Mouse (Mus musculus) limb, embryonic 13.5 days (tissue): ENCODE data around the gene Slc6a5. TPM values are rescaled to one million over a fixed set of nuclear protein-coding genes. Genes with fewer than 3 reads are reported as not detected.

Experiments
- ATAC-seq: fragments of 200-750 bp; cut with Nextera tagmentation; 2 replicates; pipeline ENCODE4 v1.8.0; 2017; ENCODE audit warnings: low read depth, moderate number of reproducible peaks, moderate TSS enrichment; ENCODE audit not compliant: low FRiP score
- H3K27ac ChIP-seq: fragments of 300-500 bp; sonication (generic); 2 replicates; pipeline ENCODE4 v1.5.1; 2015; ENCODE audit warnings: inconsistent platforms, mild to moderate bottlenecking, moderate library complexity
- H3K27me3 ChIP-seq: fragments of 300-500 bp; sonication (generic); 2 replicates; pipeline ENCODE4 v1.6.1; 2015; ENCODE audit warnings: mild to moderate bottlenecking, inconsistent platforms
- H3K36me3 ChIP-seq: fragments of 300-500 bp; sonication (generic); 2 replicates; pipeline ENCODE4 v1.6.1; 2015; ENCODE audit warnings: inconsistent platforms, mild to moderate bottlenecking, moderate library complexity
- H3K4me1 ChIP-seq: fragments of 300-500 bp; sonication (generic); 2 replicates; pipeline ENCODE4 v1.6.1; 2015; ENCODE audit warnings: inconsistent platforms
- H3K4me2 ChIP-seq: fragments of 300-500 bp; sonication (generic); replicated peaks from 2 replicates; pipeline ENCODE4 v1.6.1; 2015; ENCODE audit warnings: inconsistent platforms, mild to moderate bottlenecking, moderate library complexity
- H3K4me3 ChIP-seq: fragments of 300-500 bp; sonication (generic); 2 replicates; pipeline ENCODE4 v1.5.1; 2015; ENCODE audit warnings: moderate library complexity, mild to moderate bottlenecking, inconsistent platforms
- H3K9ac ChIP-seq: fragments of 300-500 bp; sonication (generic); 2 replicates; pipeline ENCODE4 v1.6.1; 2015; ENCODE audit warnings: mild to moderate bottlenecking, inconsistent platforms
- H3K9me3 ChIP-seq: fragments of 300-500 bp; sonication (generic); 2 replicates; pipeline ENCODE4 v1.6.1; 2016; ENCODE audit warnings: inconsistent platforms
- WGBS: fragments of 180-500 bp; shearing (Covaris S2); methylation state at CpG from one replicate; pipeline ENCODE4 v1.1.7; 2015; 5-methylcytosine and 5-hydroxymethylcytosine counted together
- polyA plus RNA-seq: library from polyadenylated mRNA; unstranded; fragments of >200 nt; fragmentation: Nextera tagmentation; extraction: Ambion mirVana; gene quantifications from 2 replicates; pipeline ENCODE4 v1.2.1, GENCODE M21; 2015

The Slc6a5 gene
- polyA plus RNA-seq, 1 experiment from 2014 or later = 0.01 TPM

DNA sequence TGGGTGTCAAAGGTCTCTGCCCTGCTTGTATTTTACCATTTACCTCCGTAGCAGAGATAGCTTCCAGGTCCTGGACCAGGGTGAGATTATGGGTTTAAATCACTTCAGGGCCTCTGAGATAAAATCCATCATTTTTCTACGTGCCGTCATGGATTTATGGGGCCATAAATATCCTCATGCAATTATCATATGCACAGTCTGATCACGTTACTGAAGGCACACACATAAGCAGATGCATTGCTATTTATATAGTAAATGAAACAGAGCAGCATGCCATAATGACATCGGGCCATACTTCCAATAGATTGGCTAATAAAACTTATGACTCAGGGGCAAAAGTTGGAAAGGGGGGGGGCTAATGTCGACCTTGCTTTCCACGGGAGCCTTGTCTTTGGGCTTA, 44.9 kb downstream of the Slc6a5 start:
- H3K9ac ChIP-seq = no peak overlapping the region
- no peak overlapping the region for H3K27ac ChIP-seq
- 0 out of 2 replicates have a peak, but pooled peaks cover 3% of the 10 kb centered on the region for H3K27me3 ChIP-seq
- WGBS = 27% methylated on average over 7 of the region's 7 CpGs
- H3K4me2 ChIP-seq = no peak overlapping the region
- H3K4me1 ChIP-seq = no peaks in the 10 kb centered on the region
- no peak for ATAC-seq
- H3K9me3 ChIP-seq = no peaks in the 10 kb centered on the region
- H3K36me3 ChIP-seq = no peaks in the 10 kb centered on the region
- no peak overlapping the region for H3K4me3 ChIP-seq

- no peak for ATAC-seq
- H3K36me3 ChIP-seq = no peaks in the 10 kb centered on the region
- WGBS = 76% methylated on average over 3 of the region's 3 CpGs
- H3K9me3 ChIP-seq = no peaks in the 10 kb centered on the region
- no peak overlapping the region for H3K27ac ChIP-seq
- 0 out of 2 replicates have a peak, but pooled peaks cover 3% of the 10 kb centered on the region for H3K27me3 ChIP-seq
- no peaks in the 10 kb centered on the region for H3K4me1 ChIP-seq
- no peak overlapping the region for H3K4me2 ChIP-seq
- no peak overlapping the region for H3K4me3 ChIP-seq
- H3K9ac ChIP-seq = no peak overlapping the region
Observed at GRCm38 (mm10) chr7:49957142-49957541, 47.2 kb downstream of the Slc6a5 start.

DNA sequence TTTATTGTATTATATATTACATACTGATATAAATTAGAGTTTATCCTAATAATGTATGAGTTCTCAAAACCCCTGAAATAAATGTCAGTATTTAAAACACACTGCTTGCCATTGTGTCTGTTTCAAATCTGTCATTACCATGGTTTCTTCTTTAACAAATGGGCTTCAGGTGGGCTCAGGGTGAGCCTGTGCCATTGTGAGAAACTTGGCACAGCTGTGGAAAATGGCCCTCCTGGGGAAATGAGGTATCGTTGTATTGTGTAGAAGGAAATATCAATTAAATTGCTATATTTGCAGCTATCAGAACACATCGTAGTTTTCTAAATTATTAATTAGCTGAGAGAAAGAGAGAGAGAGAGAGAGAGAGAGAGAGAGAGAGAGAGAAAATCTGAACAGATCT, 53.8 kb downstream of the Slc6a5 start:
- Histone ChIP-seq H3K36me3 (no peaks in the 10 kb centered on the region), H3K9me3 (no peaks in the 10 kb centered on the region), H3K4me3 (no peak overlapping the region), H3K27me3 (no peaks in the 10 kb centered on the region), H3K4me1 (no peaks in the 10 kb centered on the region), H3K9ac (no peak overlapping the region), H3K4me2 (no peak overlapping the region), H3K27ac (no peak overlapping the region)
- WGBS = 82% methylated on average over 2 of the region's 2 CpGs
- ATAC-seq = no peak

DNA sequence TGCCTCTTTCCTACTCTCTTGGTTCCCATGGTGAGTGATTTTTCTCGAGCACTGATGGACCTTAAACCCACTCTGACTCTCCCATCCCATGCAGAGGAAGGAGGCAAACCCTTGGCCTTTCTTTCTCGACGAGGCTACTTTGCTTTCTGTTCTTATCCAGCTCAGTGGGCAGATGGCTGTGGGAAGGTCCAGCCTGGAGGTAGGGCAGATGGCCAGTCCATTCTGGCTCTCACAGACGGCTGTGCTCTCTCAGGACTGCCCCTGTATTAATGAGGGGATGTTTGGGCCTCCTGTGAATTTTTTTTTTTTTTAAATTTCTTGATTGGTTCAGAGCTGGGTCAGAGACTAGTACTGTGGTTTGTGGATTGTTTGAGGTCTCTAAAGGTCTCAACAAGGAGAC, 59.6 kb downstream of the Slc6a5 start:
- ATAC-seq = no peak
- Histone ChIP-seq H3K9me3 (no peaks in the 10 kb centered on the region), H3K36me3 (no peaks in the 10 kb centered on the region), H3K9ac (no peak overlapping the region), H3K4me1 (peaks cover 1% of the 10 kb centered on the region), H3K27me3 (peaks cover 47% of the 10 kb centered on the region), H3K27ac (no peak overlapping the region), H3K4me3 (no peak overlapping the region), H3K4me2 (no peak overlapping the region)
- WGBS = 55% methylated on average over 4 of the region's 4 CpGs

- H3K9me3 ChIP-seq = no peaks in the 10 kb centered on the region
- peak; percentile 74 for ATAC-seq
- WGBS = under 1% methylated on average over 45 of the region's 52 CpGs
- H3K4me2 ChIP-seq = peak within 1 kb of the TSS; percentile 93
- no peaks in the 10 kb centered on the region for H3K36me3 ChIP-seq
- peak within 1 kb of the TSS; percentile 58 for H3K9ac ChIP-seq
- H3K4me1 ChIP-seq = peaks cover 14% of the 10 kb centered on the region
- no peak within 1 kb of the TSS for H3K27ac ChIP-seq
- peak within 1 kb of the TSS; percentile 53 for H3K4me3 ChIP-seq
- H3K27me3 ChIP-seq = peaks cover 93% of the 10 kb centered on the region
Observed at GRCm38 (mm10) chr7:49974841-49975440, 65.0 kb downstream of the Slc6a5 start, which contains the start of gene Nell1. TSS of gene Nell1 (plus strand) at chr7:49974864.

- under 1% methylated on average over 40 of the region's 40 CpGs for WGBS
- Histone ChIP-seq H3K27me3 (peaks cover 96% of the 10 kb centered on the region), H3K4me1 (peaks cover 14% of the 10 kb centered on the region), H3K4me3 (peak overlapping the region; percentile 53), H3K27ac (no peak overlapping the region), H3K9me3 (no peaks in the 10 kb centered on the region), H3K9ac (peak overlapping the region; percentile 58), H3K36me3 (no peaks in the 10 kb centered on the region), H3K4me2 (peak overlapping the region; percentile 93)
- peak; percentile 48 for ATAC-seq
Observed at GRCm38 (mm10) chr7:49975441-49976121, 65.6 kb downstream of the Slc6a5 start.

DNA sequence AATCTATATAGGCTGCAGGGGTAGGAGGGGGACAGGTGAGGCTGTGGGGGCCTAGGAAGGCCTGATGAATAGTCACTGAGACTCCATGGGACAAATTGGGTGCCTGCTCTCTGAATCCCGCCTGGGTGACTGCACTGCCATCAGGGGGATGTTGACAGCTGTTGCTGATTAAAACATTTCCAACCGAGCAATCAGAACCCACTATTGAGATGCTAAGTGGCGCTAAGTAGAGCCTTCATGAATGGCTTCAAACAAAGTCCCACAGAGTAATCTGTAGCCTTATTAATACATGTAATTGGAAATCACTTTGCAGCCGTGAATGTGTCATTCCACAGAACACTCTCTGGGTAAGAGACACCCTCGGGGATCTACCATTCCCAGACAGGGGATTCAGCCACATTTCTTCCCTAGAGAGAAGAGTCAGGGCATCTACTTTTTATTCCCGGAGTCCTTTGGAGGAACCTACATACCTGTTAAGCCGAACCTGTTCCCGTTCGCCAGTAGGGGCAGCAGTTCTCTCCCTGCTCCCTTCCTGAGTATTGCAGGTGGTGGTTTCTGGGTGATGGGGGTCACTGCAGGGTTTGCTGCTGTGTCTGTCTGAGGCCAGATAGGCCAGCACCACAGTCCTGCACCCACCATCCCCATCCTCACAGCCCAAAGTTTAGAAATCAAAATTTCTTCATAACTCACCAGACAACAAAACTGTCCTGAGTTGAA, 71.7 kb downstream of the Slc6a5 start:
- H3K36me3 ChIP-seq = no peaks in the 10 kb centered on the region
- H3K4me1 ChIP-seq = no peaks in the 10 kb centered on the region
- H3K27me3 ChIP-seq = peaks cover 71% of the 10 kb centered on the region
- no peak overlapping the region for H3K4me2 ChIP-seq
- H3K27ac ChIP-seq = no peak overlapping the region
- 11% methylated on average over 9 of the region's 9 CpGs for WGBS
- no peaks in the 10 kb centered on the region for H3K9me3 ChIP-seq
- H3K4me3 ChIP-seq = no peak overlapping the region
- ATAC-seq = no peak
- no peak overlapping the region for H3K9ac ChIP-seq

DNA sequence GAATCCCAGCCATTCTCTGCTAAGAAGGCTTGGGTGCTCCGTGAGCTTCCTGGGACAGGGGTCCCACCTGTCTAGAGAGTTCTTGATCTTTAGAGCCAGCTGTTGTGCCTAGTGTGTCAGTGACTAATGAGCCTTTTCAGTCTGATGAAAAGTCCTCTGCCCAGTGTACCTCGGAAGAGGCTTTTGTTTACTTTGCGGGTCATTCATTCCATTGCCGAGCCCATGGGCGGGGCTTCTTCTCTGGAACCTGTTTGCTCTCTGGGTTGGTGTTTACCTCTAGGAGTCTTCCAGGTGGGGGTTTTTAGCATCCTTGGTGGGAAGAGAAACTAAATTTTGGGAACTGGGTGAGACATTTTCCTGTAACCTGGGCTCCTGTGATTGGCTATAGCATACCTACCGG, 74.8 kb downstream of the Slc6a5 start:
- Histone ChIP-seq H3K9ac (no peak overlapping the region), H3K36me3 (no peaks in the 10 kb centered on the region), H3K4me3 (no peak overlapping the region), H3K27ac (no peak overlapping the region), H3K27me3 (peaks cover 41% of the 10 kb centered on the region), H3K9me3 (no peaks in the 10 kb centered on the region), H3K4me1 (no peaks in the 10 kb centered on the region), H3K4me2 (no peak overlapping the region)
- WGBS = 36% methylated on average over 6 of the region's 6 CpGs
- ATAC-seq = no peak

GRCm38 (mm10) chr7:49985947-49986346, 76.0 kb downstream of the Slc6a5 start:
- no peak for ATAC-seq
- Histone ChIP-seq H3K9me3 (no peaks in the 10 kb centered on the region), H3K36me3 (no peaks in the 10 kb centered on the region), H3K4me2 (no peak overlapping the region), H3K4me3 (no peak overlapping the region), H3K9ac (no peak overlapping the region), H3K27ac (no peak overlapping the region), H3K4me1 (no peaks in the 10 kb centered on the region), H3K27me3 (peaks cover 29% of the 10 kb centered on the region)
- WGBS = 93% methylated on average over 8 of the region's 8 CpGs

DNA sequence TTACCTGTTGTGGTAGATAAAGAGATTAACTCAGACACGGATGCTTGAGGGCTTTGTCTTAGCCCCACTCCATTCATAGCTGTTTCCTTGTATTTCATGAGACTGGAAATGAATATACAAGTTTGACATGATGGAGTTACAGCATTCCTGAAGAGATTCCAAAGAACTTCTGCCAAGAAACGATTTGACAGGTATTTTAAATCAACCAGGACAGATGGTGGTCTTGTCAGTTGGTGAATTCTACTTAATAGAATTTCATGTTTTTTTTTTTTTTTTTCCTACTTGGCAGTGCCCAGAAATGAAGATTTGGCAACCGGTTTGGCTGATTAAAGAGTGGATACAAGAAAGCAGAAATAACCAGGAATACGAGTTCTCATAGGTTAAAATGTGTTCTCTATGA, 89.4 kb downstream of the Slc6a5 start:
- no peak overlapping the region for H3K9ac ChIP-seq
- no peaks in the 10 kb centered on the region for H3K9me3 ChIP-seq
- H3K4me2 ChIP-seq = no peak overlapping the region
- H3K27me3 ChIP-seq = no peaks in the 10 kb centered on the region
- H3K36me3 ChIP-seq = no peaks in the 10 kb centered on the region
- no peak for ATAC-seq
- WGBS = 75% methylated on average over 4 of the region's 4 CpGs
- no peak overlapping the region for H3K4me3 ChIP-seq
- peaks cover 5% of the 10 kb centered on the region; the same call in 1 of the 2 replicates for H3K4me1 ChIP-seq
- no peak overlapping the region for H3K27ac ChIP-seq

DNA sequence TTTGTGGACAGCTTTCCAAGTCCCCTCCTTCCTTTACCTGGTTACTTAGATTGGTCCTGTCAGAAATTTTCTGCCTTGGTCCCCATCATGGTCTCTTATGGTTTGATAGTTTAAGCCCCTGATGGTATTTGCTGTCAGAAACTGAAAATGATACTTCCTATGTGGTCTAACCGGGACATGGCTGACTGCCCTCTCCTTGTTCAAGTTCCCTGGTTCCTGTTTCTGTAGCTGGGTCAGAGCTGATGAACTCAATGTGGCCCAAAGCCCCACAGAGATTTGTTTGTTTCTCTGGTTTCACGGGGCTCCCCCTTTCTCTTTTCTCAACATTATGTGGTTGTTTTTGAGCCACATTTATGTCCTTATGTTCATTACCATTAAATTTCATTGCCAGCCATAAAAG, 95.3 kb downstream of the Slc6a5 start:
- H3K4me2 ChIP-seq = no peak overlapping the region

More for the DNA sequence above, 95.3 kb downstream of the Slc6a5 start:
- 13% methylated on average over 2 of the region's 2 CpGs for WGBS
- H3K27ac ChIP-seq = no peak overlapping the region
- ATAC-seq = no peak
- no peak overlapping the region for H3K4me3 ChIP-seq
- peaks cover 11% of the 10 kb centered on the region for H3K4me1 ChIP-seq
- H3K9ac ChIP-seq = no peak overlapping the region
- no peaks in the 10 kb centered on the region; the same call in 1 of the 2 replicates for H3K27me3 ChIP-seq
- no peaks in the 10 kb centered on the region for H3K36me3 ChIP-seq
- no peaks in the 10 kb centered on the region for H3K9me3 ChIP-seq
